ENCODE assay signal across 8 mouse cellular contexts in genomic region chr4:102986917-102987316, GRCm38 (mm10). TPM values are rescaled to one million over a fixed set of nuclear protein-coding genes. Genes with fewer than 3 reads are reported as not detected.
DNase-seq lines count a peak whose midpoint lies in the region; ATAC-seq and TF ChIP-seq lines count a peak whose summit lies in the region.

No protein-coding gene starts in this region.

- no peaks in the 10 kb centered on the region for H3K36me3 ChIP-seq in spleen, adult 2 months (ENCODE audit: control insufficient read depth, insufficient read depth, low read length)
- no peaks in the 10 kb centered on the region for H3K36me3 ChIP-seq in embryonic facial prominence, embryonic 11.5 days (replicated peaks; ENCODE audit: control insufficient read depth, insufficient read depth, low read depth, low read length)
- H3K36me3 ChIP-seq in hindbrain, embryonic 15.5 days, result no peaks in the 10 kb centered on the region
- no peaks in the 10 kb centered on the region for H3K36me3 ChIP-seq in midbrain, embryonic 13.5 days
- no peaks in the 10 kb centered on the region for H3K36me3 ChIP-seq in testis, adult 2 months (ENCODE audit: control insufficient read depth, insufficient read depth, low read length)

- peak in 1 of 2 experiments; percentile 32 for DNase-seq in spleen, adult 2 months (ENCODE audit: low read depth in 1 of 2, low spot score in 2 of 2)
- no peak for DNase-seq in spleen, adult 12 weeks (ENCODE audit: low spot score)
- peak; percentile 31 to 51 for DNase-seq in adrenal gland, postnatal 36 days
- peak; percentile 89 for DNase-seq in embryonic facial prominence, embryonic 11.5 days (ENCODE audit: low spot score)
- peak; percentile 50 to 52 for DNase-seq in left cerebral cortex, adult 2 months (ENCODE audit: extremely low spot score in 1 of 2, low spot score in 2 of 2)

- H3K27ac ChIP-seq in spleen, adult 2 months (ENCODE audit: insufficient read depth, low read length), result no peak overlapping the region
- no peak overlapping the region for H3K27ac ChIP-seq in embryonic facial prominence, embryonic 11.5 days (replicated peaks; ENCODE audit: low read depth, low read length)
- H3K27ac ChIP-seq in hindbrain, embryonic 15.5 days (replicated peaks), result no peak overlapping the region
- no peak overlapping the region for H3K27ac ChIP-seq in left cerebral cortex, adult 2 months
- H3K27ac ChIP-seq in midbrain, embryonic 13.5 days, result no peak overlapping the region
- no peak overlapping the region for H3K27ac ChIP-seq in testis, adult 2 months (ENCODE audit: control insufficient read depth, insufficient read depth, low read depth, low read length)

- ATAC-seq in embryonic facial prominence, embryonic 11.5 days (replicated peaks; ENCODE audit: insufficient number of reproducible peaks, low FRiP score, low TSS enrichment, low read depth), result 0 out of 2 replicates have a peak, but pooled peaks have one; percentile 76
- ATAC-seq in hindbrain, embryonic 15.5 days (ENCODE audit: low FRiP score, low read depth), result peak; percentile 74; the same call in 1 of the 2 replicates
- peak; percentile 76 for ATAC-seq in midbrain, embryonic 13.5 days

- 1% methylated on average over 2 of the region's 2 CpGs for WGBS in spleen, adult 2 months
- WGBS in embryonic facial prominence, embryonic 11.5 days, result 4% methylated on average over 2 of the region's 2 CpGs
- 4% methylated on average over 2 of the region's 2 CpGs for WGBS in hindbrain, embryonic 15.5 days
- WGBS in midbrain, embryonic 13.5 days, result 4% methylated on average over 2 of the region's 2 CpGs

- no peak for TF ChIP-seq POLR2A in spleen, adult 2 months (IDR thresholded peaks at IDR 0.05; ENCODE audit: low read depth, low read length)
- no peak for TF ChIP-seq POLR2A in testis, adult 2 months (IDR thresholded peaks at IDR 0.05; ENCODE audit: control insufficient read depth, low read depth, low read length)

- intact Hi-C loops in left cerebral cortex, adult 2 months (cut with DNase I), result loop anchor here (1.0 to 2.0 kb wide), 2 partner anchors 159 to 360 kb away; no protein-coding TSS in a partner anchor

- no peak overlapping the region for H3K4me2 ChIP-seq in embryonic facial prominence, embryonic 11.5 days (ENCODE audit: low read depth, low read length)
- H3K4me2 ChIP-seq in hindbrain, embryonic 15.5 days, result no peak overlapping the region
- H3K4me2 ChIP-seq in midbrain, embryonic 13.5 days (replicated peaks), result no peak overlapping the region

- TF ChIP-seq CTCF in spleen, adult 2 months (IDR thresholded peaks at IDR 0.05; ENCODE audit: extremely low read depth, insufficient read depth, insufficient read length, insufficient replicate concordance), result peak; percentile 52; the same call in 1 of the 2 replicates
- peak; percentile 88 for TF ChIP-seq CTCF in left cerebral cortex, adult 2 months (IDR thresholded peaks at IDR 0.05)
- peak; percentile 22; the same call in 1 of the 2 replicates for TF ChIP-seq CTCF in testis, adult 2 months (IDR thresholded peaks at IDR 0.05; ENCODE audit: control insufficient read depth, insufficient read depth, insufficient replicate concordance, low read depth, low read length)

- H3K9me3 ChIP-seq in embryonic facial prominence, embryonic 11.5 days (replicated peaks; ENCODE audit: control insufficient read depth, low read length), result no peaks in the 10 kb centered on the region
- H3K9me3 ChIP-seq in hindbrain, embryonic 15.5 days, result no peaks in the 10 kb centered on the region
- H3K9me3 ChIP-seq in midbrain, embryonic 13.5 days, result no peaks in the 10 kb centered on the region

- no peak overlapping the region for H3K9ac ChIP-seq in embryonic facial prominence, embryonic 11.5 days (replicated peaks; ENCODE audit: low read length)
- H3K9ac ChIP-seq in hindbrain, embryonic 15.5 days, result no peak overlapping the region
- no peak overlapping the region for H3K9ac ChIP-seq in midbrain, embryonic 13.5 days (replicated peaks)

- no peaks in the 10 kb centered on the region for H3K4me1 ChIP-seq in spleen, adult 2 months (ENCODE audit: control insufficient read depth, insufficient read depth, insufficient read length)
- no peaks in the 10 kb centered on the region for H3K4me1 ChIP-seq in embryonic facial prominence, embryonic 11.5 days (ENCODE audit: control insufficient read depth, insufficient read depth, low read length)
- H3K4me1 ChIP-seq in hindbrain, embryonic 15.5 days (replicated peaks), result no peaks in the 10 kb centered on the region
- peaks cover 4% of the 10 kb centered on the region; the same call in 1 of the 2 replicates for H3K4me1 ChIP-seq in midbrain, embryonic 13.5 days (replicated peaks)
- H3K4me1 ChIP-seq in testis, adult 2 months (ENCODE audit: control insufficient read depth, insufficient read depth, low read length), result peaks cover 2% of the 10 kb centered on the region

- H3K27me3 ChIP-seq in spleen, adult 2 months (ENCODE audit: control insufficient read depth, insufficient read depth, low read length), result no peaks in the 10 kb centered on the region
- H3K27me3 ChIP-seq in embryonic facial prominence, embryonic 11.5 days (ENCODE audit: control insufficient read depth, insufficient read depth, low read length), result no peaks in the 10 kb centered on the region
- H3K27me3 ChIP-seq in hindbrain, embryonic 15.5 days, result no peaks in the 10 kb centered on the region
- H3K27me3 ChIP-seq in midbrain, embryonic 13.5 days, result no peaks in the 10 kb centered on the region
- H3K27me3 ChIP-seq in testis, adult 2 months (ENCODE audit: control insufficient read depth, insufficient read depth, low read length), result no peaks in the 10 kb centered on the region

- no peak overlapping the region for H3K4me3 ChIP-seq in spleen, adult 2 months (ENCODE audit: extremely low read depth, insufficient read depth, insufficient read length)
- no peak overlapping the region for H3K4me3 ChIP-seq in embryonic facial prominence, embryonic 11.5 days (ENCODE audit: low read depth, low read length)
- H3K4me3 ChIP-seq in hindbrain, embryonic 15.5 days, result no peak overlapping the region
- no peak overlapping the region for H3K4me3 ChIP-seq in left cerebral cortex, adult 2 months
- no peak overlapping the region for H3K4me3 ChIP-seq in midbrain, embryonic 13.5 days (replicated peaks)
- H3K4me3 ChIP-seq in testis, adult 2 months (ENCODE audit: control insufficient read depth, low read depth, low read length), result peak overlapping the region; percentile 53

RNA-seq across cellular contexts. Expression of gene Tctex1d1, which starts 8.5 kb away (rescaled TPM):
- polyA plus RNA-seq in spleen, adult 2 months (2012; rRNA removed), result not detected in 2 replicates
- total RNA-seq in adrenal gland, postnatal 36 days (2021), result not detected
- 1.1 and 2.2 TPM in 2 replicates for polyA plus RNA-seq in embryonic facial prominence, embryonic 11.5 days (2014; fragmentation: Nextera tagmentation; extraction: Ambion mirVana)
- polyA plus RNA-seq in hindbrain, embryonic 15.5 days (2015; fragmentation: Nextera tagmentation; extraction: Ambion mirVana), result 1.6 and 2.6 TPM in 2 replicates
- total RNA-seq in left cerebral cortex, adult 2 months (2021), result under 1 TPM; 0.61 to 0.96 TPM
- 0.41 and 0.74 TPM in 2 replicates for polyA plus RNA-seq in midbrain, embryonic 13.5 days (2015; fragmentation: Nextera tagmentation; extraction: Ambion mirVana)
- 334 and 417 TPM in 2 replicates for polyA plus RNA-seq in testis, adult 2 months (2012; rRNA removed)

RNA-seq across cellular contexts. Expression of gene Insl5, which starts 39.7 kb away (rescaled TPM):
- not detected in 2 replicates for polyA plus RNA-seq in spleen, adult 2 months (2012; rRNA removed)
- total RNA-seq in adrenal gland, postnatal 36 days (2021), result not detected
- 0.32 TPM in 1 of 2 replicates, not detected in the other for polyA plus RNA-seq in embryonic facial prominence, embryonic 11.5 days (2014; fragmentation: Nextera tagmentation; extraction: Ambion mirVana)
- 0.53 TPM in 1 of 2 replicates, not detected in the other for polyA plus RNA-seq in hindbrain, embryonic 15.5 days (2015; fragmentation: Nextera tagmentation; extraction: Ambion mirVana)
- 1 to 10 TPM; 1.8 to 3.1 TPM for total RNA-seq in left cerebral cortex, adult 2 months (2021)
- polyA plus RNA-seq in midbrain, embryonic 13.5 days (2015; fragmentation: Nextera tagmentation; extraction: Ambion mirVana), result 0.24 TPM in 1 of 2 replicates, not detected in the other
- 2.4 and 3.0 TPM in 2 replicates for polyA plus RNA-seq in testis, adult 2 months (2012; rRNA removed)

Comparison
In these comparisons a context has a peak if more than half of its experiments do, and no peak if none do; other contexts are left out.
1. CTCF ChIP-seq: peak in every context shown above with its lines; median percentile 88 in left cerebral cortex, adult 2 months; 52 in spleen, adult 2 months; 22 in testis, adult 2 months.
2. RNA of gene Tctex1d1, which starts 8.5 kb away (polyA plus RNA-seq): 334 to 417 TPM in testis, adult 2 months; 1.6 to 2.6 TPM in hindbrain, embryonic 15.5 days, 1.1 to 2.2 TPM in embryonic facial prominence, embryonic 11.5 days, 0.41 to 0.74 TPM in midbrain, embryonic 13.5 days and not detected in spleen, adult 2 months; every median in the first group is over 10 times any median in the second.
3. Peak in every context shown above with its lines, with median percentiles within 50 percentile points of each other: ATAC-seq.